ENCODE assay signal across 10 mouse cellular contexts in the genomic region with DNA sequence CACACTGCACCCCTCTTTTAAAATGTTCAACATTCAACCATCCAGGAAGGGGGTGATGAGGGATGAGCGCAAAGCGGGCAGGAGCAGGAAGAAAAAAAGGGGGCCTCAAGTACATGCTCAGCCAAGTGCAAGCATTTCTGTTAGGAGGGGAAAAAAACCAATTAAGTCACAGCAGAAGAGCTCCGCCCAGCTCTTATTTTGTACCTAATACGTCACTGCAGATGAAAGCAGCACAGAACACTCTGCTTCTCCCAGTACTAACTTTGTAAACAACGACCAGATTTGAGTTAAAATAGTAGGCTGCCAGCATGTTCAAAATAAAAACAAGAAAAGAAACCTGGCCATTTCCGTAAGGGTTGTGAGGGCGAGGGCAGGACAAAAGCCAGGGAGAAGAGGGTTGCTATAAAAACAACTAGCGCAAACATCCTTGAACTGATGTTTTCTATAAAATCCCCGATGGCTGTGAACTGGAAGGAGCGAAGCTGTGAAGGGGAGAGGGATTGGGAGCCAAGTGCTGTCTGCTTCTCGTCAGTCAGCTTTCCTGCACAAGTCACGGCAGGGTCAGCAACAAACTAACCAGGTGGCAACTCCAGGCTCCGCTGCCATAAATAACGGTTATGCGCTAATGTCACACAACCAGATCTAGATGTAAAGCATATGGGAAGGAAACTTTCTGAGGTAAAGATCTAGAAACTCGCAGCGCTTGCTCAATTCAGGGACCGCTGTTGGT. TPM values are rescaled to one million over a fixed set of nuclear protein-coding genes. Genes with fewer than 3 reads are reported as not detected.
DNase-seq lines count a peak whose midpoint lies in the region; ATAC-seq and TF ChIP-seq lines count a peak whose summit lies in the region.
"Had no signal": no experiment of that assay in that cellular context is flagged by ENCODE, and none has a peak within 500 bp of the region (broad histone marks: within the 10 kb centered on the region; RNA-seq: fewer than 3 reads in every experiment).

No protein-coding gene starts in this region.

- peak; percentile 56 for DNase-seq in lung, embryonic 14.5 days
- no peak for DNase-seq in lung, postnatal 4 days
- peak; percentile 49 for DNase-seq in forebrain, embryonic 11.5 days (ENCODE audit: low spot score)
- peak; percentile 33 for DNase-seq in limb, embryonic 14.5 days (ENCODE audit: low spot score)
- no peak for DNase-seq in right cerebral cortex, adult 18-20 months
- DNase-seq in ovary, postnatal 10 days (ENCODE audit: low spot score): no peak
- no peak for DNase-seq in gastrocnemius, postnatal 10 days
- DNase-seq: left cerebral cortex, postnatal 4 days had no signal

- H3K4me3 ChIP-seq in lung, embryonic 14.5 days (ENCODE audit: low read depth, low read length): peak overlapping the region; percentile 22
- peak overlapping the region; percentile 9; the same call in 1 of the 2 replicates for H3K4me3 ChIP-seq in forebrain, embryonic 11.5 days (ENCODE audit: low read depth, low read length)
- peak overlapping the region; percentile 20 for H3K4me3 ChIP-seq in limb, embryonic 14.5 days (replicated peaks; ENCODE audit: low read length)
- no peak overlapping the region for H3K4me3 ChIP-seq in stomach, embryonic 14.5 days (ENCODE audit: low read depth, low read length)

- no peak for TF ChIP-seq CTCF in lung, embryonic 14.5 days (IDR thresholded peaks at IDR 0.05; ENCODE audit: low read depth)

- H3K27me3 ChIP-seq in lung, embryonic 14.5 days (ENCODE audit: insufficient read depth, low read length): no peaks in the 10 kb centered on the region
- no peaks in the 10 kb centered on the region for H3K27me3 ChIP-seq in forebrain, embryonic 11.5 days (ENCODE audit: control insufficient read depth, insufficient read depth, low read length)
- no peaks in the 10 kb centered on the region for H3K27me3 ChIP-seq in limb, embryonic 14.5 days (ENCODE audit: control insufficient read depth, insufficient read depth, low read length)
- H3K27me3 ChIP-seq in stomach, embryonic 14.5 days (ENCODE audit: control insufficient read depth, insufficient read depth, low read length): no peaks in the 10 kb centered on the region
- H3K27me3 ChIP-seq: Patski had no signal

- H3K9ac ChIP-seq in lung, embryonic 14.5 days: 0 out of 2 replicates have a peak overlapping the region, but pooled peaks have one; percentile 20
- peak overlapping the region; percentile 35; the same call in 1 of the 2 replicates for H3K9ac ChIP-seq in forebrain, embryonic 11.5 days (ENCODE audit: low read length)
- H3K9ac ChIP-seq in limb, embryonic 14.5 days (ENCODE audit: low read depth, low read length, severe bottlenecking): peak overlapping the region; percentile 35; the same call in 1 of the 2 replicates
- no peak overlapping the region for H3K9ac ChIP-seq in stomach, embryonic 14.5 days (replicated peaks; ENCODE audit: low read depth, low read length)

- H3K36me3 ChIP-seq in lung, embryonic 14.5 days (ENCODE audit: insufficient read depth): no peaks in the 10 kb centered on the region
- H3K36me3 ChIP-seq in forebrain, embryonic 11.5 days (ENCODE audit: control insufficient read depth, insufficient read depth, low read length): no peaks in the 10 kb centered on the region
- H3K36me3 ChIP-seq in limb, embryonic 14.5 days (ENCODE audit: control insufficient read depth, insufficient read depth, low read length): no peaks in the 10 kb centered on the region
- H3K36me3 ChIP-seq in stomach, embryonic 14.5 days (ENCODE audit: control insufficient read depth, insufficient read depth, low read length): no peaks in the 10 kb centered on the region

- peaks cover 10% of the 10 kb centered on the region; the same call in 1 of the 2 replicates for H3K4me1 ChIP-seq in lung, embryonic 14.5 days (ENCODE audit: insufficient read depth)
- H3K4me1 ChIP-seq in forebrain, embryonic 11.5 days (replicated peaks; ENCODE audit: control insufficient read depth, insufficient read depth, low read length): peaks cover 1% of the 10 kb centered on the region; the same call in 1 of the 2 replicates
- H3K4me1 ChIP-seq in limb, embryonic 14.5 days (ENCODE audit: control insufficient read depth, insufficient read depth, low read length): peaks cover 17% of the 10 kb centered on the region
- no peaks in the 10 kb centered on the region; the same call in none of the 2 replicates for H3K4me1 ChIP-seq in stomach, embryonic 14.5 days (ENCODE audit: control insufficient read depth, insufficient read depth, low read length)

- H3K9me3 ChIP-seq in lung, embryonic 14.5 days (ENCODE audit: low read depth, low read length): no peaks in the 10 kb centered on the region
- H3K9me3 ChIP-seq in forebrain, embryonic 11.5 days (ENCODE audit: control insufficient read depth, low read length): no peaks in the 10 kb centered on the region
- no peaks in the 10 kb centered on the region for H3K9me3 ChIP-seq in limb, embryonic 14.5 days (ENCODE audit: control insufficient read depth, low read length)
- no peaks in the 10 kb centered on the region for H3K9me3 ChIP-seq in stomach, embryonic 14.5 days (ENCODE audit: control insufficient read depth, low read depth, low read length)

- no peak for ATAC-seq in lung, embryonic 14.5 days (ENCODE audit: insufficient read depth)
- ATAC-seq in forebrain, embryonic 11.5 days (replicated peaks; ENCODE audit: low FRiP score): 0 out of 2 replicates have a peak, but pooled peaks have one; percentile 34
- ATAC-seq in limb, embryonic 14.5 days (ENCODE audit: low FRiP score, low read depth): no peak
- ATAC-seq in stomach, embryonic 14.5 days (ENCODE audit: insufficient number of reproducible peaks, insufficient read depth, low FRiP score, low read depth): no peak
- ATAC-seq: Patski had no signal

- no peak for TF ChIP-seq POLR2A in limb, embryonic 14.5 days (IDR thresholded peaks at IDR 0.05; ENCODE audit: borderline replicate concordance, extremely low read depth, insufficient read depth, insufficient read length)

- peak overlapping the region; percentile 59 for H3K4me2 ChIP-seq in lung, embryonic 14.5 days
- H3K4me2 ChIP-seq in forebrain, embryonic 11.5 days (ENCODE audit: low read depth, low read length, severe bottlenecking): peak overlapping the region; percentile 41
- peak overlapping the region; percentile 44 for H3K4me2 ChIP-seq in limb, embryonic 14.5 days (replicated peaks; ENCODE audit: low read depth, low read length, severe bottlenecking)
- peak overlapping the region; percentile 28 for H3K4me2 ChIP-seq in stomach, embryonic 14.5 days (replicated peaks; ENCODE audit: low read depth, low read length)

- H3K27ac ChIP-seq in lung, embryonic 14.5 days (ENCODE audit: low read depth): no peak overlapping the region
- peak overlapping the region; percentile 8; the same call in 1 of the 2 replicates for H3K27ac ChIP-seq in forebrain, embryonic 11.5 days (ENCODE audit: low read depth, low read length)
- H3K27ac ChIP-seq in limb, embryonic 14.5 days (replicated peaks; ENCODE audit: low read depth, low read length): no peak overlapping the region
- H3K27ac ChIP-seq in stomach, embryonic 14.5 days (ENCODE audit: low read length): peak overlapping the region; percentile 61; the same call in 1 of the 2 replicates

- WGBS in lung, embryonic 14.5 days: 32% methylated on average over 18 of the region's 18 CpGs
- 22% methylated on average over 18 of the region's 18 CpGs for WGBS in forebrain, embryonic 11.5 days
- 11% methylated on average over 18 of the region's 18 CpGs for WGBS in limb, embryonic 14.5 days
- WGBS in stomach, embryonic 14.5 days: 28% methylated on average over 18 of the region's 18 CpGs

RNA-seq across cellular contexts. Expression of gene BC052040, which starts 2.2 kb away (rescaled TPM):
- polyA plus RNA-seq in lung, embryonic 14.5 days (2014; fragmentation: Nextera tagmentation; extraction: Ambion mirVana): 11.2 and 11.7 TPM in 2 replicates
- polyA plus RNA-seq in forebrain, embryonic 11.5 days (2014; fragmentation: Nextera tagmentation; extraction: Ambion mirVana): 22.3 and 22.5 TPM in 2 replicates
- polyA plus RNA-seq in limb, embryonic 14.5 days (2012; rRNA removed): 8.1 and 9.7 TPM in 2 replicates
- 7.9 and 9.1 TPM in 2 replicates for polyA plus RNA-seq in limb, embryonic 14.5 days (2014; fragmentation: Nextera tagmentation; extraction: Ambion mirVana)
- 11.3 and 13.5 TPM in 2 replicates for polyA plus RNA-seq in stomach, embryonic 14.5 days (2014; fragmentation: Nextera tagmentation; extraction: Ambion mirVana)
- 1 to 10 TPM; 2.6 TPM for total RNA-seq in gastrocnemius, postnatal 10 days (2021)

Comparison
In these comparisons a context has a peak if more than half of its experiments do, and no peak if none do; other contexts are left out.
1. DNase-seq: peak in lung, embryonic 14.5 days (single experiment), forebrain, embryonic 11.5 days (single experiment) and limb, embryonic 14.5 days (single experiment); none in lung, postnatal 4 days (0 of 2), right cerebral cortex, adult 18-20 months (single experiment), ovary, postnatal 10 days (single experiment) and gastrocnemius, postnatal 10 days (single experiment).
2. H3K27ac ChIP-seq: peak in forebrain, embryonic 11.5 days (single experiment) and stomach, embryonic 14.5 days (single experiment); none in lung, embryonic 14.5 days (single experiment) and limb, embryonic 14.5 days (single experiment).
3. Peak in every context shown above with its lines, with median percentiles within 50 percentile points of each other: H3K4me2 ChIP-seq.